Mouse (Mus musculus) mouse embryonic stem cell (cell line): ENCODE measurements around the gene Krtap28-13.

Source experiments
- in situ Hi-C, 2 experiments: fragments of 300-500 bp; cut with MboI; formaldehyde crosslinking; loops; 1 replicate in 1 of 2; 3 replicates in 1 of 2; pipeline ENCODE4 v1.14.3; 2019 to 2020; ENCODE audit warnings: low sequenced_read_pairs in 2 of 2, low pct_unique_long_range_greater_than_20kb in 1 of 2, mixed read lengths in 1 of 2; ENCODE audit not compliant: unreplicated experiment in 1 of 2

Krtap28-13 gene

DNA sequence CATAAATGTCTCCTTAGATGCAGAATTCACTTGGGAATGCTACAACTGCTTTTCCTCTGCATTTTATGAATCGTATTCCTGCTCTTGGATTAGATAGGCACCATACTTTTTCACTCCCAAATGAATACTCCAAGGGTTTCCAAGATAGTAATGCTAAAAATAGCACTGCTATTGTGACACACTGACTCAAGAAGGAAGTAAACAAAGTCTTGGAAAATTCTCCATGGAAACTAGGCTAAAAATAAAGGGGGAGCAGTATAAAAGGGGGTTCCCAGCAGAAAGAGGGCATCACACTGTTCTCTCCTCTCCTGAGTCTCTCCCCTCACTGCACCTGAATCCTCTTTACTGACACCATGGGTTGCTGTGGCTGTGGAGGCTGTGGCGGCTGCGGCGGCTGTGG, at the start of gene Krtap28-13:
Gene Krtap28-13 (plus strand): TSS at position 288 of the 400 bp plus-strand sequence.
- in situ Hi-C loops: loop anchor here in 1 of 2 experiments (5.0 kb wide), 1 partner anchor 268 kb away; no protein-coding TSS in a partner anchor

DNA sequence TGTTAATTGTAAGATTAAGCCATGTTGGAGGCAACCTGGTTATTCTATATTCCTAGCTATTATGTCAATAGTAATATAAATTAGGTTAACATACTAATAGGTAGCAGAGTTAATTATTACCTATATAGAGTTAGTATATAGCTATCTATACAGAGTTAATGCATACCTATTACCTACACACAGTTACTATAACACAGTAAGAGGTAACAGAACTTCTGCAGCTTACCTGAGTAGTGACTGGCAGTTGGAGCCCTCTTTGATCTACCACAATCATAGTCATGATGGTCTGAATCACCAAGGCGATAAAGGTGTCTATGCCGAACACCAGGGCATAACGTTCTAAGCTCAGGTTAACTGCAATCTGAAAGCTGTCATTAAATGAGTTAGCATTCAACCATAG, 46.3 kb upstream of the Krtap28-13 start:
- in situ Hi-C loops: no loop called here

GRCm38 (mm10) chr1:83015329-83015879, 45.3 kb upstream of the Krtap28-13 start:
- in situ Hi-C loops: no loop called here

DNA sequence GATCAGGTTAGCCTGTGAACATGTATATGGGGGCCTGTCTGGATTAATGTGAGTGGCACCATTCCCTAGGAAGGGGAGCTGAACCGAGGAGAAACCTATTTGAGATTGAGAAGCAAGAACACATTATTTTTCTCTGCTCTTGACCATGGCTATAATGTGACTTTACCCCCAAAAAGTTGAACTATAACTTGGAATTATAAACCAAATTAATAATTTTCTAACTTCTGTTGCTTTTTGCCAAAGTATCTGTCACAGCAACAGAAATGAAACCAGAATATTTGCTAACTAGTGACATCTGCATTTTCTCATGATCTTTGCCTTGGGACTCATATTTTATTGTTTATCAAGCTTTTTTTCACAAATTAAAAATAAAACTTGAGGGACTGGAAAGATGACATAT, 44.2 kb upstream of the Krtap28-13 start:
- in situ Hi-C loops: no loop called here

GRCm38 (mm10) chr1:83031950-83032349, 28.8 kb upstream of the Krtap28-13 start:
- in situ Hi-C loops: no loop called here

GRCm38 (mm10) chr1:83032508-83032907, 28.2 kb upstream of the Krtap28-13 start:
- in situ Hi-C loops: no loop called here

DNA sequence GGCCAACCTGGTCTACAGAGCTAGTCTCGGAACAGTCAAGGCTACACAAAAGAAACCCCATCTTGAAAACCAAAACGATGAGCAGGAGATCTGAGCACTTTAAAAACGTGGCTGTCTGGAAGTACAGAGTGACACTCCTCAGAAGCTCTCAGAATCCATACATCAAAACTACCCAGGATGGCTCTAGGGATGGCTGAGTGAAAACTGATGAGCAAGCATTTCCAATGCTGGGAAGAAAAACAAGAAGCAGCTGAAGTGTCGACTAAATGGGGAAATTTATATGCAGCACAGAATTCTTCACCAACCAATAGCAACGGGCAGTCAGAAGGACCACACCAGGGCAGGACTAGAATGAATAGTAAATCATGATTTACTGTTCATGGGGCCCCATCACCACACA, 26.2 kb upstream of the Krtap28-13 start:
- in situ Hi-C loops: no loop called here

GRCm38 (mm10) chr1:83036892-83037667, 23.6 kb upstream of the Krtap28-13 start:
- in situ Hi-C loops: no loop called here

GRCm38 (mm10) chr1:83038109-83038672, 22.5 kb upstream of the Krtap28-13 start, which contains the start of gene Slc19a3:
Slc19a3 (minus strand) TSS chr1:83038448.
- in situ Hi-C loops: no loop called here

GRCm38 (mm10) chr1:83039080-83039479, 21.6 kb upstream of the Krtap28-13 start:
- in situ Hi-C loops: no loop called here

DNA sequence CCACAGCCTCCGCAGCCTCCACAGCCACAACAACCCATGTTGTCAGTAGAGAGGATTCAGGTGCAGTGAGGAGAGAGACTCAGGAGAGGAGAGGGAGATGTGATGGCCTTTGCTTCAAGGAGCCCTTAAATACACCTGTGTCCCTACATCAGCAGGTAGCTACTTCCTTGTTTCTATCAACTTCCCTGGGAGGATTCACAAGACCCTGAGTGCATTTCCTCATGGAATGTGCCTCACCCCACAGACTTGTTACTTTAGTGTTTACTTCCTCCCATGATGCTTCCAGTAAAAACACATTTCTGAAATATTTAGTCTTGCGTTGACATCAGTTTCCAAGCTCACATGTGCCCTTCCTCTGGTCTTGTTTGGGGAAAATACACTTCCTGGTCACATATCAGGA, 18.4 kb upstream of the Krtap28-13 start, which contains the start of gene Krtap28-10:
Gene Krtap28-10 (minus strand): TSS at position 101 of the 400 bp plus-strand sequence.
- in situ Hi-C loops: no loop called here

DNA sequence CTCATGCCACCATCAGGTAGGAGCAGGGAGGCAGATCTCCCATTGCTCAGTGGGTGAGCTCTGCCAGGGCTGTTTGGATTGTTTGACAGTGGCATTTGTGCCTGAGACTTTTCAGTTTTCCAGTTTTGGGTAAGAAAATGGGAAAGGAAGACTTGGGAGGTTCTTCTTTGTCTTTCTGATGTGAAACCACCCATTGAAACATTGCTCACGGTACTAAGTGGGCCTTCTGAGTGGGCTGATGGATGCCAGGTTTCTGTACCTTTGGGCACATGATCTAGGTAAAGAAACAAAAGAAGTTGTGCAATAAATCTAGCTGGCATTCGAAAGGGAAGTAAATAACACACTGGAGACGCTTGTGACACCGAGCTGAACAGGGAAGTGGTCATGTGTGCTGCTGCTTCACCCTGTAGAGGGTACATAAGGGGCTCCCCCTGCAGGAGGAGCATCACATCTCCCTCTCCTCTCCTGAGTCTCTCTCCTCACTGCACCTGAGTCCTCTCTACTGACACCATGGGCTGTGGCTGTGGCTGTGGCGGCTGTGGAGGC, 15.8 kb upstream of the Krtap28-13 start, which contains the start of gene Gm47969:
Gene Gm47969 (plus strand): TSS at position 51 of the 546 bp plus-strand sequence.
- in situ Hi-C loops: no loop called here

DNA sequence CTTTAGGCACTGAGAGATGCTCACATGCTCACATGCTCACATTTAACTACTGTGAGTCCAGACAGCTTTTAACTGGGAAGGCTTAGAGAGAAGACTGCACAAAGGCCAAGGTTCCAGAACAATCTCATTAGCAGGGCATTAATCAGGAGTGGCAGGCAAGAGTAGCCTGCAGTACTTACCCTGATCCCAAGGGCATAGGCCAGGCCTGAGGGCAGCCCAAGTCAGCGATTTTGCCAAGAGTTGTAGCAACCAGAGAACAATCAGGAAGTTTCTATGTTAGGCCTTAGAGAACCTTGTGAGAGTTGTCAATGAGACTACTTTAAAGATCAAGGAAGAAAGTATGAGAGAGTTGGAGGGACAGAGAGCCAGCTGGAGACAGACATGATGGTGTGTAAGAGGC, 2.2 kb upstream of the Krtap28-13 start:
- in situ Hi-C loops: no loop called here

DNA sequence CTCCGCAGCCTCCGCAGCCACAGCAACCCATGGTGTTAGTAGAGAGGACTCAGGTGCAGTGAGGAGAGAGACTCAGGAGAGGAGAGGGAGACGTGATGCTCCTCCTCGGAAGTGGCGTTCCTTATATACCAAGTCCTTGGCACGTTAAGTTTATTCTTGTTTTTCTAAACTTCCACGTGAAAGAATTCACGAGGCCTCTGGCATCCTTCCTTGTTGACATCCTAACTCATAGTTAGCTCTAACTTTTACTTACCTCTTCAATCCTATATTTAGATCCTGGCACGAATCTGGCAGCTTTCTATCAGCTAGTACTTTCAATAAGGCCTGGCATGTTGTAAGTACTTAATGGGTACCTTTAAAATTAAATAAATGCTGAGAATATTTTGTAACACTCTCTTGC, 1.5 kb upstream of the Krtap28-13 start, which contains the start of gene A030005K14Rik:
Gene A030005K14Rik (minus strand): TSS at position 101 of the 400 bp plus-strand sequence.
- in situ Hi-C loops: no loop called here

DNA sequence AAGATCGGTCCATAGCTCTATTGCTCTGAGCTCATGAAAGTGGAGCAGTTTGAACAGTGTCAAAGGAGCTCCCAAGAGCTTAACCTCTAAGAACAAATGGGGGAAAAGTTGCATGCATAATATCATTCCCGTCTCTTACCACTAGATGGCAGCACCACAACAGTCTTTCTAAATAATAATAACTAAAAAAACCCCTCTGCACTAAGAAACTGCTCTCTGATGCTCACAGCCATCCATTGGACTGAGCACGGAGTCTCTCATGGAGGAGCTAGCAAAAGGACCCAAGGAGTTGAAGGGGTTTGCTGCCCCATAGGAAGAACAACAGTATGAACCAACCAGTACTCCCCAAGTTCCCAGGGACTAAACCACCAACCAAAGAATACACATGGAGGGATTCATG, 4.1 kb downstream of the Krtap28-13 start:
- in situ Hi-C loops: loop anchor here in 1 of 2 experiments (5.0 kb wide), 1 partner anchor 273 kb away; no protein-coding TSS in a partner anchor

DNA sequence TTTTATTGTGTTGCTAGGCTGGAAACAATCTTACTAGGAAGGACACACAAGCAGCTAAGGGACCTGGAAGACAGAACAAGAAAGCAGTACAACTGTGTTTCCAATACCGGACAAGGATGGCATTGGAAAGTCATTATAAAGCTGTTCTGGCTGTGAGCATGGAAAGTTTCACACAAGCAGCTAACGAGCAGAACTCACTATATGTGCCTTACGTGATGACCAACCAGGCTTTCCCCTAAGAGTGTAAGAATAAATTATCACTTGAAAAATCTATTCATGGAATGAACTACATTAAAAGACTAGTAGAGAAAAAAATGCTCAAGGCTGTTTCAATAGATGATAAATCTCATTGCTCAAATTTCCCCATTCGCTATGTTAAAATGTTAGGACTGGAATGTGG, 5.8 kb downstream of the Krtap28-13 start:
- in situ Hi-C loops: no loop called here

- in situ Hi-C loops: no loop called here
Observed at GRCm38 (mm10) chr1:83067205-83067604, 6.5 kb downstream of the Krtap28-13 start.

GRCm38 (mm10) chr1:83075526-83076189, 14.9 kb downstream of the Krtap28-13 start:
- in situ Hi-C loops: no loop called here
